Mouse (Mus musculus) midbrain, embryonic 15.5 days (tissue): ENCODE measurements around the gene Dnttip1. TPM values are rescaled to one million over a fixed set of nuclear protein-coding genes. Genes with fewer than 3 reads are reported as not detected.

Experiments used
- polyA plus RNA-seq: library from polyadenylated mRNA; unstranded; fragments of >200 nt; fragmentation: Nextera tagmentation; extraction: Ambion mirVana; gene quantifications from 2 replicates; pipeline ENCODE4 v1.2.1, GENCODE M21; 2015

Gene Dnttip1
- polyA plus RNA-seq, 1 experiment from 2014 or later: 52.7 TPM

Other genes with a start within 250 kb of the Dnttip1 start
- 97.7 and 101 TPM in 2 replicates for gene Pigt, start 248.5 kb upstream of the Dnttip1 start, polyA plus RNA-seq
- gene Wfdc2, start 183.6 kb upstream of the Dnttip1 start, polyA plus RNA-seq: 2.6 and 3.2 TPM in 2 replicates
- gene Spint3, start 172.5 kb upstream of the Dnttip1 start, polyA plus RNA-seq: not detected in 2 replicates
- gene Wfdc6a, start 160.5 kb upstream of the Dnttip1 start, polyA plus RNA-seq: not detected in 2 replicates
- gene Eppin, start 152.4 kb upstream of the Dnttip1 start, polyA plus RNA-seq: not detected in 2 replicates
- not detected in 2 replicates for gene Wfdc6b, start 132.5 kb upstream of the Dnttip1 start, polyA plus RNA-seq
- gene Wfdc8, start 132.4 kb upstream of the Dnttip1 start, polyA plus RNA-seq: not detected in 2 replicates
- gene Wfdc16, start 107.2 kb upstream of the Dnttip1 start, polyA plus RNA-seq: not detected in 2 replicates
- not detected in 2 replicates for gene Wfdc10, start 89.9 kb upstream of the Dnttip1 start, polyA plus RNA-seq
- gene Wfdc9, start 89.4 kb upstream of the Dnttip1 start, polyA plus RNA-seq: 0.34 TPM in 1 of 2 replicates, not detected in the other
- gene Wfdc11, start 71.9 kb upstream of the Dnttip1 start, polyA plus RNA-seq: not detected in 2 replicates
- gene Wfdc13, start 60.9 kb upstream of the Dnttip1 start, polyA plus RNA-seq: not detected in 2 replicates
- gene Spint4, start 47.5 kb upstream of the Dnttip1 start, polyA plus RNA-seq: not detected in 2 replicates
- gene Spint5, start 30.7 kb upstream of the Dnttip1 start, polyA plus RNA-seq: not detected in 2 replicates
- gene Wfdc3, start 52 bp upstream of the Dnttip1 start, polyA plus RNA-seq: 1.3 and 1.9 TPM in 2 replicates
- gene Ube2c, start 23.9 kb downstream of the Dnttip1 start, polyA plus RNA-seq: 56.6 and 64.4 TPM in 2 replicates
- gene Tnnc2, start 34.0 kb downstream of the Dnttip1 start, polyA plus RNA-seq: not detected in 2 replicates
- 34.8 and 40.6 TPM in 2 replicates for gene Snx21, start 39.8 kb downstream of the Dnttip1 start, polyA plus RNA-seq
- 20.0 and 20.2 TPM in 2 replicates for gene Acot8, start 58.9 kb downstream of the Dnttip1 start, polyA plus RNA-seq
- 17.8 and 18.4 TPM in 2 replicates for gene Zswim3, start 59.1 kb downstream of the Dnttip1 start, polyA plus RNA-seq
- 28.3 and 31.3 TPM in 2 replicates for gene Zswim1, start 76.7 kb downstream of the Dnttip1 start, polyA plus RNA-seq
- gene Spata25, start 82.6 kb downstream of the Dnttip1 start, polyA plus RNA-seq: not detected in 2 replicates
- 101 and 109 TPM in 2 replicates for gene Ctsa, start 86.9 kb downstream of the Dnttip1 start, polyA plus RNA-seq
- gene Neurl2, start 87.5 kb downstream of the Dnttip1 start, polyA plus RNA-seq: 6.4 and 6.6 TPM in 2 replicates
- 105 and 121 TPM in 2 replicates for gene Pltp, start 111.7 kb downstream of the Dnttip1 start, polyA plus RNA-seq
- gene Pcif1, start 133.3 kb downstream of the Dnttip1 start, polyA plus RNA-seq: 85.3 and 93.1 TPM in 2 replicates
- 17.8 and 18.9 TPM in 2 replicates for gene Zfp335, start 165.8 kb downstream of the Dnttip1 start, polyA plus RNA-seq
- gene Mmp9, start 194.8 kb downstream of the Dnttip1 start, polyA plus RNA-seq: 28.9 and 34.3 TPM in 2 replicates
- gene Slc12a5, start 214.8 kb downstream of the Dnttip1 start, polyA plus RNA-seq: 63.8 and 64.0 TPM in 2 replicates